Mouse (Mus musculus): Measurements from ENCODE around the gene Spata25.
"Not testable (repeated sequence)": the region's sequence is repeated elsewhere in the genome, so short reads cannot be mapped to it uniquely, and the experiment has no call there.

The Spata25 gene

DNA sequence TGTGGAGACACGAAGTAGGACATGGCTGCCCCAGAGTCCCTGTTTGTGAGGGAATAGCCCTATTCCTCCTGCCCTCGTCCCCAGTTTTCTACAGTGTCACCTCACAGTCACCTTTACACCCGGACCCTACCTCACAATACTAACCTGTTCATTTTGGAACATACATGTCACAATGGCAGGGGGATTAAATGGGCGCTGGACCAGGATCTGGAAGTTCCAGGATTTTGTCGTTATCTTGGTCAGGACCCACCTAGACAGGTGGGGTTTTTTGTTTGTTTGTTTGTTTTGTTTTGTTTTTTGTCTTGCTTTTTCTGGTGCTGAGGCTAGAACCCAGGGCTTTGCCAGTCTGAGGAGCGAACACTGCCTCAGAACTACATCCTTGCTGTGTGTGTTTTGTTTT is at the start of gene Spata25:
Gene Spata25 (minus strand): TSS at position 101 of the 400 bp plus-strand sequence.
- DNase-seq = no peak

DNA sequence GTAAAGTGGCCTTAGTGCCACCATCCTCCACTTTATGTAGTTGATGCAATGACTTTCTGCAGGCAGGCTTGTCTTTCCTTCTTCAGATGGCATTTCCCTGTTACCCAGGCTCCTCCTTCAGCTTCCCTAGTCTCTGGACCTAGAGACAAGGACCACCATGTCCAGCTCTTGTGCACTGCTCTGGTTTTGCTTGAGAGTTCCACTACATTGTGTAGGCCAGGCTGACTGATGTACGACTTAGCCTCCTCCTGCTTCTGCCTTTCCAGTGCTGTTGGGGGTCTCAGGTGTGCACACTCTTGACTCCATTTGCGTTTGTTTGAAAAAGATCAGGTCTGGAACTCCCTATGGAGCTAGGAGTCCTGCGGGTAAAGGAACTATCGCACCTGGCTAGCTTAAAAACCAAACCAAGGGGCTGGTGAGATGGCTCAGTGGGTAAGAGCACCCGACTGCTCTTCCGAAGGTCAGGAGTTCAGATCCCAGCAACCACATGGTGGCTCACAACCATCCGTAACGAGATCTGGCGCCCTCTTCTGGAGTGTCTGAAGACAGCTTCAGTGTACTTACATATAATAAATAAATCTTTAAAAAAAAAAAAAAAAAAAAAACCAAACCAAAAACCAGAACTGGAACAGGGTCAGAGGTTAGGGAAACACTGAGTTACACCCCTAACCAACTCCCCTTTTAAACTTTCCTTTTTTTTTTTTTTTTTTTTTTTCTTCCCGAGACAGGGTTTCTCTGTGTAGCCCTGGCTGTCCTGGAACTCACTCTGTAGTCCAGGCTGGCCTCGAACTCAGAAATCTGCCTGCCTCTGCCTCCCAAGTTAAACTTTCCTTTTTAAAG is 49.3 kb upstream of the Spata25 start:
- DNase-seq = not testable (repeated sequence)

DNA sequence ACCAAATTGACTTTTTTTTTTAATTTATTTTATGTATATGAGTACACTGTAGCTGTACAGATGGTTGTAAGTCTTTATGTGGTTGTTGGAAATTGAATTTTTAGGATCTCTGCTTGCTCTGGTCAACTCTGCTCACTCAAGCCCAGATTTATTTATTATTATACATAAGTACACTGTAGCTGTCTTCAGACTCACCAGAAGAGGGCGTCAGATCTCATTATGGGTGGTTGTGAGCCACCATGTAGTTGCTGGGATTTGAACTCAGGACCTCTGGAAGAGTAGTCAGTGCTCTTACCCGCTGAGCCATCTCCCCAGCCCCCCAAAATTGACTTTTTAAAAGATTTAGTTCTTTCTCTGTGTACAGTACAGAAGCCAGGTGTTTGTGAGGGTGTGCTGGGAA is 47.3 kb upstream of the Spata25 start:
- not testable (repeated sequence) for DNase-seq

DNA sequence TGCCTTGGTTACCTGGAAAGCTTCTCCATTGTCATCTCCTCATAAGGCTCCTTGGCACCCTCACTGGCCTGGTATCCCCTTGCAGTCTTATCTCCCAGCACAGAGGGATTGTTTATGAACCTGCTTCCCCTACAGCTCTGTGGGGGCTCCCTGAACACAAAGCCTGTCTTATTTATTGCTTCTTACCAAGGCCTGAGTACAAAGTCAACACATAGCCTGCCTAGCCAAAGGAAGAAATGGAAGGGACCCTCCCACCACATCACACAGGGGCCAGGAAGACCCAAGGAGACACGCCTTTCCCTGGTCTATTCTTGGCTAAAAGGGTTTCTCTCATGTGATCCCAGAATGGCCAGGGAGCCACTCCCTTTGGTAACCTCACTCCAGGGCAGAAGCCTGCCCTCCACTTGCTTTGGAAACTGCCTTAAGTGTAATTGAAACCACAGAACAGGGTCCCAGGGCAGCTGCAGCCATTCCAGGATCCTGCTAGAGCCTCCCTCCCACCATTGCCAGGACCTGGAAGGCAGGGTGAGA is 46.0 kb upstream of the Spata25 start:
- peak; percentile 61 for DNase-seq

DNA sequence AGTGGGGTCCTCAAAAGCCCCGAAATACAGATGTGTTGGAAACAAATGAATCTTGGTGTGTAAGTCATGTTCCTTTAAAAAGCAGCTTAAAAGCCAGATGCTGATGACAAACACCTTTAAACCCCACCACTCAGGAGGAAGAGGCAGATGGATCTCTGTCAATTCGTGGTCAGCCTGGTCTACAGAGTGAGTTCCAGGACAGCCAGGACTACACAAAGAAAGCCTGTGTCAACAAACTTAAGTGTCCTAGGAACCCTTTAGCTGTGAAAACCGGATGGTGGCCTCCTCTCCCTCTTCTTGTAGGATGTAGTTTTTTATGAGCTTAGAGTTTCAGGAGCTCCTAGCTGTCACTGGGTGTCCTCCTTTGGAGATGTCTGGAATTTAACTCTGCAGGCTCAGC is 45.3 kb upstream of the Spata25 start:
- DNase-seq = no peak

DNA sequence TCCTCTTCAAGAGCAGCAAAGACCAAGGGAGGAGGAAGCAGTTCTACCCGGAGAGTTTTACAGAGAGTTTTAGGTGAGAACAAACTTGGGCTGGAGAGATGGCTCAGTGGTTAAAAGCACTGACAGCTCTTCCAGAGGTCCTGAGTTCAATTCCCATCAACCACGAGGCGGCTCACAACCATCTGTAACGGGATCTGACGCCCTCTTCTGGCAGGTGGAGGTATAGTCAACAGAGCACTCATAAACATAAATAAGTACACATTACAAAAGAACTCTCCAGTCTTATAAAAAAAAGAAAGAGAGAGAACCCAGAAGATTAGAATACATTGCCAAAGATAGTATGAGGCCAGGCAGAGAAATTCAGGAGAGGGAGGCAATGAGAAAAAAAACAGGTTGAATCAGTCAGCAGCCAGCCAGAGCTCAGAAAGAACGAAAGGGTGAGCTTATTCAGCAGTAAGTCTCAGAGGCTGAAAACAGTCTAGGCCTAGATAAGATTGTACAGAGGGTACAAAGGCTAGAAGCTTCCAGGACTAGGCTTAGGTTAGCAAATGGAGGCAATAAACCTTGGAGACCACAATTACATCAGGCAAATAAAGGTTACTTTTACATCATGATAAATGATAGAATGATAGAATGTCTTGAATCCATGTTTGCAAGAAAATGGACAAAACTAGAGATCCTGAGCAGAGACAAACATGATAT is 43.4 kb upstream of the Spata25 start:
- DNase-seq = no peak

DNA sequence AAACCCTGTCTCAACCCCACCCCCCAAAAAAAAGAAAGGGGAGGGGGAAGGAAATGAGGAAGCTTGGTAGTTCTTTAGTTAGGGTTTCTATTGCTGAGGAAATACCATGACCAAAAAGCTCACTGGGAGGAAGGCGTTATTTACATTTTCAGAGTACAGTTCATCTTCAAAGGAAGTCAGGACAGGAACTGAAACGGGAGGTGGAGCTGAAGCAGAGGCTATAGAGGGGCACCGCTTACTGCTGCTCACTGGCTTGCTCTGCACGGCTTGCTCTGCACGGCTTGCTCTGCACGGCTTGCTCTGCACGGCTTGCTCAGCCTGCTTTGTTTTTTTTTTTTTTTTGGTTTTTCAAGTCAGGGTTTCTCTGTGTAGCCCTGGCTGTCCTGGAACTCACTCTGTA is 40.2 kb upstream of the Spata25 start:
- no peak for DNase-seq

DNA sequence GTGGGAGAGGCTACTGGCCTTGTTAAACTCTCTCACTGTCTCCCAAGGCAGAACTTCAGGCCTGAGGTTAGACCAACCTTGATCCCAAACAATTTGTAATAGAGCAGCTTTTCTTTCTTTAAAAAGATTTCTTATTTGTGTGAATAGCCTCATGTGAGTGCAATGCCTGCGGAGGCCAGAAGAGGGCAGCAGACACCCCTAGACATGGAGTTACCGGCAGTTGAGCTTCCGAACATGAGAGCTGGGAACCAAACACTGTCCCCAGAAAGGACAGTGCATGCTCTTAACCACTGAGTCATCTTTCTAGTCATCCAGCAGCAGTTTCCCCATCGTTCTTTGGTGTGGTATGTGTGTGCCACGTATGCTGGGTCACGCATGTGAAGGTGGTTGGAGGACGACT is 39.2 kb upstream of the Spata25 start:
- no peak for DNase-seq

DNA sequence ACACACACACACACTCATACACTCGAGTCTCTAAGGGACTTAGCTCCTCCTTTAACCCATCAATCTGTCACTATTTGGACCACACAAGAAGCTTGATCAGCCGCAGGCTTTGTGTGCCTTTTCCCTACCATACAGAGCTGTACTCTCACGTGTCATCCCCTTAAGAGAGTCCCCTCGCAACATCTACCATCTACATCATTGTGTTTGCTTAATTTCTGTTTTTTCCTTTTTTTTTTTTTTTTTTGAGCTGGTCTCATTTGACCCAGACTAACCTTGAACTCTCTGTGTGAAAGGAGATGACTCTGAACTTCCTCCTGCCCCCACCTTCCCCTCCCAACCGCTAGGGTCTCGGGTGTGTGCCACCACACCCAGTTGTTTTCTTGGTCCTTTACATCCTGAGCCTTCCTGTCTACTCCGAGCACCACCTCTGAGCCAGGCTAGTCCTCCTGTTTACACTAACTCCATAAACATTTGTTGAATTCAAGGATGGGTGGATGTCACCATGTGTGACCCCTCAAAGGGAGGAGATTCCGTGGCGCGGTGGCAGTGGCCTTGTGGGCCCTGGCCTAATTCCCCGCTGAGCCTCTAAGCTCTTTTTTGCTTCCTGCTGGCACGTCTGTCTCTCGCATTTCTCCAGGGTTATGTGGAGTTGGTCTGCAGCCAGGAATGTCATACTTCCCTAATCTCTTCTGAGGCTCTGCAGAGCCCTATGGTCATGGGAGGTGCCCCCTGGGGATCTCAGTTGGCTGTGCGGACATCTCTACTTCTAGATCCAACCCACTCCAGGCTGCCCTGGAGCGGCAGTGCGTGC is 38.6 kb upstream of the Spata25 start:
- DNase-seq = peak; percentile 60

DNA sequence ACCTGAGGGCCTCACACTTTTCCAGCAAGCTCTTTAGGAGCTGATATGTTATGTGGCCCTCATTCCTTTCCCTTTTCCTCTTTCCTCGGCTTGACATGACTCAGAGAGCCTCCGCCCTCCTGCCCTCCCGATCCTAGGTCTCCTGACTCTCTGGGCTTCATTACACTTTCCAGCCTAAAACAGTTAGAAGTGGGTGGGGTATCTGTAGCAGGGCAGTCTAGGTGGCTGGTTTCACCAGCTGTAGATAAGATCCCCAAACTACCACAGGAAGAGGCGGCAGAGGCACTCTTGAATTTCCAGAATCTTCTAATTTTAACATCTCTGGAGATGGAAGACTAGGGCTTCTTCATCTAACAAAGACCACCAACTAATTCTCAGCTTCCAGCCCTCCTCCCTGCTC is 36.3 kb upstream of the Spata25 start:
- no peak for DNase-seq

DNA sequence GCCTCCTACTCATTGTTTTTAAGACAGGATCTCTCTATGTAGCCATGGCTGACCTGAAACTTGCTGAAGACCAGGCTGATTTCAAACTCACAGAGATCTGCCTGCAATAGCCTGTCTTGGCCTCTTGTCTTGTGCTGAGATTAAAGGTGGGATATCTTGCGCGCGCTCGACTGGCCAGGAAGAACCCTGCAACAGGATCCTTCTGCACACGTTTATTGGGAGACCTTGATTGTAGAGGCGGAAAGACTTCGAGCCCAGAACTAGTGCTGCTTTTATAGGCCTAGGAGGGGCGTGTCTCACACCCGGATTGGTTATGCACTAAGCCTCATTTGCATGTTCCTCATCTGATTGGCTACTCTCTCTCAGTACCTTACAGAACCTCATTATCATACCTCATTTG is 35.1 kb upstream of the Spata25 start:
- DNase-seq = not testable (repeated sequence)

DNA sequence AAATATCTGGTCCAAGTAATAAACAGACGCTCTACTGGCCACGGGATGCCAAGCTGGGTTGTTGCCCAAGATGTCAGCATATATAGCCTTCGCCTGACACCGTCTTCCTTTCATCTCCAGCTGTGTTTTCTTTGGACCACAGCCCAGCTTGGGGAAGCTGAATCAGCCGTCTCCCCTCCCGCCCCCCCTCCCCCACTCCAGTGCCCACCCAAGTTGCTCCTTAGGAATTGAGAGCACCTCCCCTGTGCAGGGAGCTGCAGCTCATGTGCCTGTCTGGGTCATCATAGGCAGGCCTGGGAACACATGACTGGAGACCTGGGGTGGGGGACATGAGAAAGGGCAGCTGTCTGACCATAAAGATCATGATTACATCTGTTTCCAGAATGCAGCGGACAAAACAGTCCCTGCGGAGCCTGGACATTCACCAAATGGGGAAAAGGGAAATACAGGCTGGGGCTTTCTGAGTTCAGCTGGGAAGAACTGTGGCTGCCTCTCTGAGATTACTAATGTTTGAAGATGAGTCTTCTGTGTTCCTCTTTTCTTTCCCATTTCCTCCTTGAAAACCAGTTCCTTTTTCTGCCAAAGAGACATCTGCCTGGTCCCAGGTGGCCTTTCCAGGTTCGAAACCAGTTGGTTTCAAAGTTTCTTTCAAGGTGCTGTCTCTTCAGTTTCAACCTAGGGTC is 34.0 kb upstream of the Spata25 start:
- no peak for DNase-seq

DNA sequence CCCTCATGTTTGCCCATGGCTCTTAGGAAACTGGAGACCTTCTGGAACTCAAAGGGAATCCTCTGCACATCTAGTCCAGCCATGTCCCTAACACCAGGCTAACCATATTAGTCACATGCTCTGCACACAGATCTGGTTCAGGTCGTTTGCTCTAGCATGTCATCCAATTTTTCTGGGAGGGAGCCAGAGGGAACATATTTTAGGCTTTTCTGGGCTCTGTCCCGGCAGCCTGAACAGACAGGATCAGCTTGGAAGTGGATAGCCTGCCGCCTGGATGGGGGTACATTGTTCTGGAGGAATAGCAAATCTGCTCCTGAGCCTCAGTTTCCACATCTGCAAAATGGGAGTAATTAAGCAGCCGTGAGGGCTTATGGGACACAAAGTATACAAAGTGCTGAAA is 32.8 kb upstream of the Spata25 start:
- DNase-seq = no peak

DNA sequence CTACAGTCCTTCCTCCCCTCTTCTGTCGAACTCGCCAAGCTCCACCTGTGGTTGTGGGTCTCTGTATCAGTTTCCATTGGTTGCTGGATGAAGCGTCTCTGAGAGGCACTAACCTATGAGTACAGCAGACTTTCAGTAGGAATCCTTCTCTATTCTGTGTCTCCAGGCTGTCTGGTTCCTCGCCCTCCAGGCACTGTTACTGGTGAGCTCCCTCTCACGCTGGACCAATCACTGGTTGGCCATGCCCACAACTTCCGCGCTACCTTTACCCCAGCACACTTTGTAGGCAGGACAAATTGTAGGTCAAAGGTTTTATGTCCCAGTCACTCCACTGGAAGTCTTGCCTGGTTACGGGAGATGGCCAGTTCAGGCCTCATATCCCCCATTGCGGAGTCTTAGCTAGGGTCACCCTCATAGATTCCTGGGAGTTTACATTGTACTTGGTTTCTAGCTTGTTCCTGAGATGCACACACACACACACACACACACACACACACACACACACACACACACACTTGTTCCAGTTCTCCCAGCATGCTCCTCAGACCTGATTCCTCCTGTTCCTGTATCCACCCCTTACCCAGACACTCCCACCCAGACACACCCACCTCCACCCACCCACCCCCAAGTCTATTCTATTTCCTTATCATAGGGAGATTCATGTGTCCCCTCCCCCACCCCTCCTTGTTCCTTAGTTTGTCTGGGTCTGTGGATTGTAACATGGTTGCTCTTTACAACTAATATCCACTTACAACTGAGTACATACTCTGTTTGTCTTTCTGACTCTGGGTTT is 31.5 kb upstream of the Spata25 start:
- DNase-seq = peak; percentile 70

DNA sequence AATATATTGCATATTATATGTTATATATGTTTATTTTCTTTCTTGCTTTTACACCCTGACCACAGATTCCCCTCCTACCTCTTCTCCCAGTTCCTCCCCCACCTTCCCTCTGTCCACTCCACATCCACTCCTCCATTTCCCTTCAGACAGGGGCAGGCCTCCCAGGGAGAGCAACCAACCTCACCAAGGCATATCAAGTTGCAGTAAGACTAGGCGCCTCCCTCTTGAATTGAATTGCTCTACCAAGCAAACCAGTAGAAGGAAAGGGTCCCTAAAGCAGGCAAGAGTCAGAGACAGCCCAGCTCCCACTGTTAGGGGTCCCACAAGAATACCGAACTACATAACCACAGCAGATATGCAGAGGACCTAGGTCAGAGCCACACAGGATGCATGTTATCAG is 30.8 kb upstream of the Spata25 start:
- no peak for DNase-seq

DNA sequence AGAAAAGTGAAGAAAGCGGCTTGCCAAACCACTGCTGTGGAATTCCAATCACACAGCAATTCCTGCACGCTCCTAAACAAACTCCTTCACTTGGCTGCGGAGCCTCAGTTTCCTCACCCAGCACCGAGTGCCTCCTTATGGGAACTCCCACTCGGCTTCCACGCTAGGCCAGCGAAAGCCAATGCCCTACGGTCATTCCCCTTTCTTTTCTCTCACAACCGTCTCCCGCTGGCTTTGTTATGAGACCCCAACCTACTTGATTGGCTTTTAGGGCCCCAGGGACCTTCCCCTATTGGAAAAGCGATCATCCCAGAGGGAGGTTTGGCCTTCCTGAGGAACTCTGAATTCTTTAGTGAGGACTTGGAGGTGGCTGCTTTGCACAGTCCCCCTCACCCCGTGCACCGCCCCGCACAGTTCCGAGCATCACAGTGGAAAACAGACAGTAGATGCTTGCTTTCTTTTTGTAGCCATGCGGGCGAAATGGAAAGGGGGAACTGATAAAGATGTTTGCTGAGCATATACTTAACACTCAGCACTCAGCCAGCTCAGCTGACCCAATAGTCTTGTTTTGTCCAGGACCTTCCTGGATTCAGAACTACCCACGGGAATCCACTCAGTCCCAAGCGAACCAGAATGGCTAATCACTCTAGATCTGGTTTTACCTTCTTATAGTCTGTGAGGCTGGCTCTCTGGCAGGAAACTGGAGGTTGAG is 29.7 kb upstream of the Spata25 start:
- no peak for DNase-seq

DNA sequence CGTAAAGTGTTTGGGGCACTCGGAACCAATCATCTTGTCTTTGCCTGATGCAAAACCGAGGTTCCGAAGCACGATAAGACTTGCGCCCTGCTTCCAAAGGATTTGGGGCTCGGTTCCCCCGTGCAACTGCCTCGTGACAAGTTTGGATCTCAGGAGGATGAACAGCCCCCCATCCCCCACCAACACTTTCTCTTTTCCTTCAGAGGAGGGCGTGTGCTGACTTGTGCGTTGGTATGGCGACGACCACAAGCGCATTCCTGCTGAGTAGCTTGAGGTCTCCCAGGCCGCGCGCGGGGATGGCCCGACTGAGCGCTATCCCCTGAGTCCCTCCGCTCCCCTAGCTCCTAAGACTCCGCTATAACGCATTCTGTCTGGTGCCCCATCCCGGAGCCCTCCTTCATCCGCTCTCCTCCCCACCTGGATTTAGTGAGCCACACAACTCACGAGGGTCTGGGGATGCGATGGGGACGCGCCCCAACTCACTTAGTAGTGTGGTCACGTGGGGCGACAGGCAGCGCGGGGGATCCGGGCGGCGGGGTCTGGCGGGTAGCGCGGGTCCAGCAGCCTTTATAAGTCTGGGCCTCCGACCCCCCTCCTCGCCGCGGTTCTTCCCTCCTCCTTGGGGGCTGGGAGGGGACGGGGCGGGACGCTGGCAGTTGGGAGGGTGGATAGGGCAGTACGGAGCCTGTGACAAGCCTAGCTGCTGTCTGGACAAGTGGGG is 28.9 kb upstream of the Spata25 start, which contains the start of gene Pltp:
Gene Pltp (minus strand): TSS at position 611 of the 721 bp plus-strand sequence.
- no peak for DNase-seq

DNA sequence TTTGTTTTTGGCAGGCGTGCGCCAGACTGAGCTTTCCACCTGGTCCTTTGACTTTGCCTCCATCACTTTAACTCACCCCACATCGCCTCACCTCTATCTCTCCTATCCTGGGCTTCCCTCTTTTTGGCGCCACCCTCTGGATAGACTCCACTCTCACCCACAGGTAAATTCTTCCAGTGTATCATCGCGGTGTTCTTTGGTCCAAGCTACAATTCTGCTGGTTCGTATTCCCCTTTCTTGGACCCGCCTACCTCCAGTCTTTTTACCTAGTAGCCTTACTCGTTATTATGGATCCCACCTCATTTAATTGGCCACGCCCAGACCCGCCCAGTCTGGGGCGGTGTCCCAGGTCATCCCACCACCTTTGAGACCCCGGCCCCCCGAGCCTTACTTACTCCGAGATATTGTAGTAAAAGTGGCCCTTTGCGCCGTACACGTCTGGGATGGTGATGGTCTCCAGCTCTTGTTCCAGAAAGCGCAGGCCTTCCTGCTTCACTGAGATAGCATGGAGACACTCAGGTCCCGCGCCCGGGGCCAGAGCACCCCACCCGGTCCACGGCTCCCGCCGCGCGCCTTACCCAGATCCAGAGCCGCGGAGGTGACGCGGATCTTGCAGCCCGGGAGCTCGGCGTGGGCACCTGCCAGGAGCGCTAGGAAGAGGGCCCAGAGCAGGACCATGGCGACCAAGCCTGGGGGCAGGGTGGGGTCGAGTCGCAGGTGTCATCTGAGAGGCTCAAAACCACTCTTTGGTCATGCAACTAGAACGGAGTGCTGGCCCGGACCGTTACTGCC is 28.2 kb upstream of the Spata25 start:
- no peak for DNase-seq

DNA sequence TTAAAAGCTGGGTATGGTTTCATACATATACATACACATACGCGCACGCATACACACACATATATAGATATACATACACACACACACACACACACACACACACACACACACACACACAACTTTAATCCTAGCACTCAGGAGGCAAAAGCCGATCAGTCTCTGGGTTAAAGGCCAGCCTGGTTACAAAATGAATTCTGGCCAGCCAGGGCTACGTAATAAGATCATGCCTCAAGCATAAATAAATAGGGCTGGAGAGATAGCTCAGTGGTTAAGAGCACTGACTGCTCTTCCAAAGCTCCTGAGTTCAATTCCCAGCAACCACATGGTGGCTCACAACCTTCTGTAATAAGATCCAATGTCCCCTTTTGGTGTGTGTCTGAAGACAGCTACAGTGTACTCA is 27.2 kb upstream of the Spata25 start:
- DNase-seq = not testable (repeated sequence)
